Mouse (Mus musculus): ENCODE data around the gene Igf1r. TPM values are rescaled to one million over a fixed set of nuclear protein-coding genes. Genes with fewer than 3 reads are reported as not detected.

Igf1r gene
- 2.7 and 2.9 TPM in 2 replicates for polyA plus RNA-seq (2015; fragmentation: Nextera tagmentation; extraction: Ambion mirVana)

- H3K36me3 ChIP-seq (replicated peaks; ENCODE audit: insufficient read depth, low read length): no peaks in the 10 kb centered on the region
- H3K4me3 ChIP-seq (ENCODE audit: low read depth, low read length): peak within 1 kb of the TSS; percentile 92
- H3K9me3 ChIP-seq (ENCODE audit: low read length): no peaks in the 10 kb centered on the region
- H3K9ac ChIP-seq (replicated peaks): peak within 1 kb of the TSS; percentile 89
- TF ChIP-seq EP300 (IDR thresholded peaks at IDR 0.05; ENCODE audit: low read depth) (no peak), CTCF (IDR thresholded peaks at IDR 0.05; ENCODE audit: low read depth) (0 out of 2 replicates have a peak, but pooled peaks have one; percentile 10)
- under 1% methylated on average over 54 of the region's 62 CpGs for WGBS (ENCODE audit: insufficient replicate concordance)
- H3K27me3 ChIP-seq (ENCODE audit: insufficient read depth, low read length): peaks cover 52% of the 10 kb centered on the region
- peak within 1 kb of the TSS; percentile 99 for H3K4me2 ChIP-seq (ENCODE audit: low read depth, low read length)
- peak within 1 kb of the TSS; percentile 97 for H3K27ac ChIP-seq (ENCODE audit: low read depth)
- DNase-seq (peak; percentile 56), ATAC-seq (no peak)
- peaks cover 16% of the 10 kb centered on the region for H3K4me1 ChIP-seq (ENCODE audit: insufficient read depth)
Measured at GRCm38 (mm10) chr7:67952777-67953700, at the start of gene Igf1r. Igf1r (plus strand) TSS chr7:67952827.

- no peaks in the 10 kb centered on the region for H3K36me3 ChIP-seq (replicated peaks; ENCODE audit: insufficient read depth, low read length)
- no peak overlapping the region for H3K9ac ChIP-seq (replicated peaks)
- H3K9me3 ChIP-seq (ENCODE audit: low read length): no peaks in the 10 kb centered on the region
- no peaks in the 10 kb centered on the region for H3K27me3 ChIP-seq (ENCODE audit: insufficient read depth, low read length)
- no peak for TF ChIP-seq EP300 (IDR thresholded peaks at IDR 0.05; ENCODE audit: low read depth)
- TF ChIP-seq CTCF (IDR thresholded peaks at IDR 0.05; ENCODE audit: low read depth): no peak
- H3K27ac ChIP-seq (ENCODE audit: low read depth): no peak overlapping the region
- H3K4me2 ChIP-seq (ENCODE audit: low read depth, low read length): no peak overlapping the region
- no peak overlapping the region for H3K4me3 ChIP-seq (ENCODE audit: low read depth, low read length)
- 37% methylated on average over 2 of the region's 2 CpGs for WGBS (ENCODE audit: insufficient replicate concordance)
- no peak for ATAC-seq
- no peaks in the 10 kb centered on the region for H3K4me1 ChIP-seq (ENCODE audit: insufficient read depth)
- DNase-seq: no peak
Measured at GRCm38 (mm10) chr7:67906358-67906757, 46.3 kb upstream of the Igf1r start.

DNA sequence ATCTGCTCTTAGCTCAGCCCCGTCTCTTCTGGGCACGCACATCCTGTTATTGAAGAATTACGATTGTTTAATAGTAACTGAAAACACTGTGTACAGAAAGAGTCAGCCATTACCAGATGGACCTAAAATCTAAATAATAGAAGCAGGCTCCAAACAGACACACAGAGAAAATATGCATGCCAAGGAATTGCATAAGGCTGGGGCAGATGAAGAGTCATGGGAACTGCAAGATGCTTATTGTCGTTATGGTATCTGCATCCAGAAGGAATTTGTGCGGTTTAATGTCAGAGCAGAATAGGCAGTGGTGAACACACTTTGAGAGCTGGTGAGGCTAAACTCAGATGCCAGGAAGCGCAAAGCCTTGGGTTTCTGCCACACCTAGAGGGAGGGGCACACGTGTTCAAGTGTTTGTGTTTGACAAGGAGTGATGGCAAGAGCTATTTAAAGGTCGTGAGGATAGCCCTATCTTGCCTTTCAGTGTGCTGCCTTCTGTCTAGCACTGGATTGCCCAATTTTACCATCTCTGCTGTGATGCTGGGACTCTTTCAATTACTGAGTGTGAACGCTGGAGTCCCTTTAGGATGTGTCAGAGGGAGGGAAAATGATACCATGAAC is 44.7 kb upstream of the Igf1r start:
- DNase-seq (no peak), ATAC-seq (no peak)
- Histone ChIP-seq H3K27ac (ENCODE audit: low read depth) (no peak overlapping the region), H3K4me3 (ENCODE audit: low read depth, low read length) (no peak overlapping the region), H3K27me3 (ENCODE audit: insufficient read depth, low read length) (no peaks in the 10 kb centered on the region), H3K9ac (replicated peaks) (no peak overlapping the region), H3K4me1 (ENCODE audit: insufficient read depth) (no peaks in the 10 kb centered on the region), H3K36me3 (replicated peaks; ENCODE audit: insufficient read depth, low read length) (no peaks in the 10 kb centered on the region), H3K4me2 (ENCODE audit: low read depth, low read length) (no peak overlapping the region), H3K9me3 (ENCODE audit: low read length) (no peaks in the 10 kb centered on the region)
- WGBS (ENCODE audit: insufficient replicate concordance): 68% methylated on average over 9 of the region's 9 CpGs
- TF ChIP-seq CTCF (IDR thresholded peaks at IDR 0.05; ENCODE audit: low read depth) (no peak), EP300 (IDR thresholded peaks at IDR 0.05; ENCODE audit: low read depth) (no peak)

- no peak for ATAC-seq
- H3K4me1 ChIP-seq (ENCODE audit: insufficient read depth): no peaks in the 10 kb centered on the region
- no peak overlapping the region for H3K4me3 ChIP-seq (ENCODE audit: low read depth, low read length)
- H3K27ac ChIP-seq (ENCODE audit: low read depth): peak overlapping the region; percentile 72; the same call in 1 of the 2 replicates
- no peak overlapping the region for H3K9ac ChIP-seq (replicated peaks)
- no peaks in the 10 kb centered on the region for H3K9me3 ChIP-seq (ENCODE audit: low read length)
- TF ChIP-seq EP300 (IDR thresholded peaks at IDR 0.05; ENCODE audit: low read depth): no peak
- no peak for TF ChIP-seq CTCF (IDR thresholded peaks at IDR 0.05; ENCODE audit: low read depth)
- WGBS (ENCODE audit: insufficient replicate concordance): 50% methylated on average over 10 of the region's 10 CpGs
- H3K4me2 ChIP-seq (ENCODE audit: low read depth, low read length): no peak overlapping the region
- no peak for DNase-seq
- H3K36me3 ChIP-seq (replicated peaks; ENCODE audit: insufficient read depth, low read length): no peaks in the 10 kb centered on the region
- no peaks in the 10 kb centered on the region for H3K27me3 ChIP-seq (ENCODE audit: insufficient read depth, low read length)
Measured at GRCm38 (mm10) chr7:67910528-67910927, 42.1 kb upstream of the Igf1r start.

DNA sequence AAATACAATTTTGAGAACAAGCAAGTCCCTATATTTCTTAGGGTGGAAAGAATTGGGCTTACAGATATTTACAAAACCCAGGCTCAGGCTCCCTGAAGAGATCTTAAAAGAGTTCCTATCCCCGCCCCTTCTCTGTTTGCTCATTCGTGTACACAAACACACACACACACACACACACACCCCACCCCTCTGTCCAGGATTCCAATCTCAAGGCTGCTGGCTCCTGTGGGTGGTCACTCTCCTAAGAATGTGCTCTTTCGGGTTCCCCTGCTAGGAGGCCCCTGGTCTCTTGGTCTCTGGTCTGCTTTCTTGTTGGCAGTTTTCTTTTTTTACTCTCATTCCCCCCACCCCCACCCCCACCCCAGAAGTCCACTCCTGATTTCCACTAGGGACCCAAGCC is 41.7 kb upstream of the Igf1r start:
- no peak for TF ChIP-seq EP300 (IDR thresholded peaks at IDR 0.05; ENCODE audit: low read depth)
- TF ChIP-seq CTCF (IDR thresholded peaks at IDR 0.05; ENCODE audit: low read depth): no peak
- Histone ChIP-seq H3K9me3 (ENCODE audit: low read length) (no peaks in the 10 kb centered on the region), H3K4me2 (ENCODE audit: low read depth, low read length) (peak overlapping the region; percentile 29; the same call in 1 of the 2 replicates), H3K9ac (replicated peaks) (no peak overlapping the region), H3K27me3 (ENCODE audit: insufficient read depth, low read length) (no peaks in the 10 kb centered on the region), H3K4me3 (ENCODE audit: low read depth, low read length) (no peak overlapping the region), H3K36me3 (replicated peaks; ENCODE audit: insufficient read depth, low read length) (no peaks in the 10 kb centered on the region), H3K27ac (ENCODE audit: low read depth) (peak overlapping the region; percentile 72), H3K4me1 (ENCODE audit: insufficient read depth) (no peaks in the 10 kb centered on the region)
- ATAC-seq: no peak
- 21% methylated on average over 3 of the region's 3 CpGs for WGBS (ENCODE audit: insufficient replicate concordance)
- no peak for DNase-seq

GRCm38 (mm10) chr7:67911841-67912240 is 40.8 kb upstream of the Igf1r start:
- 34% methylated on average over 6 of the region's 6 CpGs for WGBS (ENCODE audit: insufficient replicate concordance)
- DNase-seq (peak; percentile 29), ATAC-seq (no peak)
- TF ChIP-seq CTCF (IDR thresholded peaks at IDR 0.05; ENCODE audit: low read depth): no peak
- no peak for TF ChIP-seq EP300 (IDR thresholded peaks at IDR 0.05; ENCODE audit: low read depth)
- no peak overlapping the region for H3K27ac ChIP-seq (ENCODE audit: low read depth)
- no peaks in the 10 kb centered on the region for H3K27me3 ChIP-seq (ENCODE audit: insufficient read depth, low read length)
- no peak overlapping the region for H3K4me2 ChIP-seq (ENCODE audit: low read depth, low read length)
- H3K4me1 ChIP-seq (ENCODE audit: insufficient read depth): no peaks in the 10 kb centered on the region
- H3K9ac ChIP-seq (replicated peaks): no peak overlapping the region
- no peaks in the 10 kb centered on the region for H3K36me3 ChIP-seq (replicated peaks; ENCODE audit: insufficient read depth, low read length)
- H3K4me3 ChIP-seq (ENCODE audit: low read depth, low read length): no peak overlapping the region
- no peaks in the 10 kb centered on the region for H3K9me3 ChIP-seq (ENCODE audit: low read length)

Measured in liver, postnatal 0 days (tissue).